In genomic region chr13:99793786-99794435, GRCm38 (mm10) we compare ENCODE assay signal across 8 mouse cellular contexts.
DNase-seq lines count a peak whose midpoint lies in the region; ATAC-seq lines count a peak whose summit lies in the region.
"Had no signal": no experiment of that assay in that cellular context is flagged by ENCODE, and none has a peak within 500 bp of the region (broad histone marks: within the 10 kb centered on the region; RNA-seq: fewer than 3 reads in every experiment).

No protein-coding gene starts in this region.

- no peaks in the 10 kb centered on the region for H3K9me3 ChIP-seq in heart, embryonic 12.5 days (replicated peaks)
- H3K9me3 ChIP-seq in heart, embryonic 11.5 days (replicated peaks; ENCODE audit: control insufficient read depth, low read length) = no peaks in the 10 kb centered on the region
- no peaks in the 10 kb centered on the region for H3K9me3 ChIP-seq in heart, embryonic 16.5 days (replicated peaks; ENCODE audit: control insufficient read depth, low read length)
- H3K9me3 ChIP-seq: liver, embryonic 12.5 days had no signal

- no peaks in the 10 kb centered on the region for H3K27me3 ChIP-seq in heart, embryonic 12.5 days (replicated peaks)
- no peaks in the 10 kb centered on the region for H3K27me3 ChIP-seq in heart, embryonic 11.5 days (ENCODE audit: control insufficient read depth, insufficient read depth, low read length)
- no peaks in the 10 kb centered on the region for H3K27me3 ChIP-seq in heart, embryonic 16.5 days (ENCODE audit: control insufficient read depth, insufficient read depth, low read length)
- H3K27me3 ChIP-seq: liver, embryonic 12.5 days had no signal

- H3K4me2 ChIP-seq in heart, embryonic 12.5 days = 0 out of 2 replicates have a peak overlapping the region, but pooled peaks have one; percentile 4
- no peak overlapping the region for H3K4me2 ChIP-seq in heart, embryonic 11.5 days
- no peak overlapping the region for H3K4me2 ChIP-seq in heart, embryonic 16.5 days (ENCODE audit: low read depth, low read length)
- H3K4me2 ChIP-seq: liver, embryonic 12.5 days had no signal

- no peak for ATAC-seq in heart, embryonic 12.5 days (ENCODE audit: insufficient number of reproducible peaks, low FRiP score)
- no peak for ATAC-seq in heart, embryonic 11.5 days (replicated peaks; ENCODE audit: insufficient number of reproducible peaks, low FRiP score, low TSS enrichment)
- peak; percentile 45; the same call in 1 of the 2 replicates for ATAC-seq in heart, embryonic 16.5 days (replicated peaks; ENCODE audit: extremely low read depth, insufficient read depth, low FRiP score)
- ATAC-seq: liver, embryonic 12.5 days had no signal

- H3K36me3 ChIP-seq in heart, embryonic 12.5 days = no peaks in the 10 kb centered on the region
- H3K36me3 ChIP-seq in heart, embryonic 11.5 days (ENCODE audit: control insufficient read depth, insufficient read depth, low read length) = no peaks in the 10 kb centered on the region
- H3K36me3 ChIP-seq in heart, embryonic 16.5 days (ENCODE audit: control insufficient read depth, insufficient read depth) = no peaks in the 10 kb centered on the region
- H3K36me3 ChIP-seq: liver, embryonic 12.5 days had no signal

- peak; percentile 17 for DNase-seq in 3T3-L1 (ENCODE audit: low read depth, low spot score)
- peak; percentile 29 for DNase-seq in MN1 (ENCODE audit: low spot score)
- no peak for DNase-seq in lung, postnatal 10 days
- DNase-seq in ovary, adult 18-20 months (ENCODE audit: low spot score) = no peak

- 31% methylated on average over 7 of the region's 7 CpGs for WGBS in heart, embryonic 12.5 days
- 45% methylated on average over 7 of the region's 7 CpGs for whole genome bisulfite sequencing in heart, embryonic 11.5 days (ENCODE audit: insufficient replicate concordance)
- WGBS in heart, embryonic 16.5 days = 34% methylated on average over 7 of the region's 7 CpGs

- H3K4me1 ChIP-seq in heart, embryonic 12.5 days (replicated peaks) = peaks cover 24% of the 10 kb centered on the region
- H3K4me1 ChIP-seq in heart, embryonic 11.5 days (ENCODE audit: control insufficient read depth, insufficient read depth, low read length) = peaks cover 12% of the 10 kb centered on the region
- H3K4me1 ChIP-seq in heart, embryonic 16.5 days (ENCODE audit: control insufficient read depth, insufficient read depth, low read length) = peaks cover 18% of the 10 kb centered on the region
- H3K4me1 ChIP-seq: liver, embryonic 12.5 days had no signal

- no peak overlapping the region for H3K4me3 ChIP-seq in heart, embryonic 12.5 days
- H3K4me3 ChIP-seq in heart, embryonic 11.5 days (ENCODE audit: low read depth, low read length) = no peak overlapping the region
- H3K4me3 ChIP-seq in heart, embryonic 16.5 days (ENCODE audit: low read length) = no peak overlapping the region
- H3K4me3 ChIP-seq: liver, embryonic 12.5 days had no signal

- no peak overlapping the region for H3K9ac ChIP-seq in heart, embryonic 12.5 days
- H3K9ac ChIP-seq in heart, embryonic 11.5 days (ENCODE audit: low read depth, low read length) = no peak overlapping the region
- no peak overlapping the region for H3K9ac ChIP-seq in heart, embryonic 16.5 days (ENCODE audit: low read length)
- H3K9ac ChIP-seq: liver, embryonic 12.5 days had no signal

- H3K27ac ChIP-seq in heart, embryonic 12.5 days (ENCODE audit: poor library complexity, severe bottlenecking) = peak overlapping the region; percentile 49
- H3K27ac ChIP-seq in heart, embryonic 11.5 days (ENCODE audit: low read depth, low read length) = no peak overlapping the region
- peak overlapping the region; percentile 32 for H3K27ac ChIP-seq in heart, embryonic 16.5 days (ENCODE audit: low read length)
- H3K27ac ChIP-seq: liver, embryonic 12.5 days had no signal

Comparison
In these comparisons a context has a peak if more than half of its experiments do, and no peak if none do; other contexts are left out.
1. DNase-seq: peak in 3T3-L1 (single experiment) and MN1 (single experiment); none in lung, postnatal 10 days (single experiment) and ovary, adult 18-20 months (single experiment).